Mouse (Mus musculus): ENCODE measurements around the gene Zfp410. TPM values are rescaled to one million over a fixed set of nuclear protein-coding genes. Genes with fewer than 3 reads are reported as not detected.

Gene Zfp410
- polyA plus RNA-seq, 1 experiment, result 15.6 TPM

GRCm38 (mm10) chr12:84382369-84382768 is 65.7 kb downstream of the Zfp410 start:
- Histone ChIP-seq H3K36me3 (ENCODE audit: control insufficient read depth, insufficient read depth, low read length) (no peaks in the 10 kb centered on the region), H3K4me3 (ENCODE audit: control insufficient read depth, low read depth, low read length) (no peak overlapping the region), H3K27me3 (ENCODE audit: control insufficient read depth, insufficient read depth, low read length) (no peaks in the 10 kb centered on the region), H3K4me1 (ENCODE audit: control insufficient read depth, insufficient read depth, low read length) (no peaks in the 10 kb centered on the region), H3K27ac (ENCODE audit: control insufficient read depth, insufficient read depth, low read depth, low read length) (no peak overlapping the region)
- TF ChIP-seq CTCF (IDR thresholded peaks at IDR 0.05; ENCODE audit: control insufficient read depth, insufficient read depth, insufficient replicate concordance, low read depth, low read length), result no peak

GRCm38 (mm10) chr12:84384644-84385081 is 68.0 kb downstream of the Zfp410 start:
- Histone ChIP-seq H3K27me3 (ENCODE audit: control insufficient read depth, insufficient read depth, low read length) (no peaks in the 10 kb centered on the region), H3K27ac (ENCODE audit: control insufficient read depth, insufficient read depth, low read depth, low read length) (no peak overlapping the region), H3K4me1 (ENCODE audit: control insufficient read depth, insufficient read depth, low read length) (no peaks in the 10 kb centered on the region), H3K4me3 (ENCODE audit: control insufficient read depth, low read depth, low read length) (no peak overlapping the region), H3K36me3 (ENCODE audit: control insufficient read depth, insufficient read depth, low read length) (no peaks in the 10 kb centered on the region)
- no peak for TF ChIP-seq POLR2A (IDR thresholded peaks at IDR 0.05; ENCODE audit: control insufficient read depth, low read depth, low read length)
- no peak for TF ChIP-seq CTCF (IDR thresholded peaks at IDR 0.05; ENCODE audit: control insufficient read depth, insufficient read depth, insufficient replicate concordance, low read depth, low read length)

GRCm38 (mm10) chr12:84385408-84385807 is 68.8 kb downstream of the Zfp410 start:
- Histone ChIP-seq H3K27me3 (ENCODE audit: control insufficient read depth, insufficient read depth, low read length) (no peaks in the 10 kb centered on the region), H3K27ac (ENCODE audit: control insufficient read depth, insufficient read depth, low read depth, low read length) (no peak overlapping the region), H3K4me1 (ENCODE audit: control insufficient read depth, insufficient read depth, low read length) (no peaks in the 10 kb centered on the region), H3K36me3 (ENCODE audit: control insufficient read depth, insufficient read depth, low read length) (no peaks in the 10 kb centered on the region), H3K4me3 (ENCODE audit: control insufficient read depth, low read depth, low read length) (no peak overlapping the region)
- TF ChIP-seq POLR2A (IDR thresholded peaks at IDR 0.05; ENCODE audit: control insufficient read depth, low read depth, low read length) (no peak), CTCF (IDR thresholded peaks at IDR 0.05; ENCODE audit: control insufficient read depth, insufficient read depth, insufficient replicate concordance, low read depth, low read length) (no peak)

GRCm38 (mm10) chr12:84388097-84388496 is 71.4 kb downstream of the Zfp410 start:
- TF ChIP-seq POLR2A (IDR thresholded peaks at IDR 0.05; ENCODE audit: control insufficient read depth, low read depth, low read length) (no peak), CTCF (IDR thresholded peaks at IDR 0.05; ENCODE audit: control insufficient read depth, insufficient read depth, insufficient replicate concordance, low read depth, low read length) (no peak)
- Histone ChIP-seq H3K36me3 (ENCODE audit: control insufficient read depth, insufficient read depth, low read length) (no peaks in the 10 kb centered on the region), H3K27ac (ENCODE audit: control insufficient read depth, insufficient read depth, low read depth, low read length) (no peak overlapping the region), H3K27me3 (ENCODE audit: control insufficient read depth, insufficient read depth, low read length) (no peaks in the 10 kb centered on the region), H3K4me1 (ENCODE audit: control insufficient read depth, insufficient read depth, low read length) (no peaks in the 10 kb centered on the region), H3K4me3 (ENCODE audit: control insufficient read depth, low read depth, low read length) (no peak overlapping the region)

GRCm38 (mm10) chr12:84388774-84389400 is 72.2 kb downstream of the Zfp410 start:
- Histone ChIP-seq H3K36me3 (ENCODE audit: control insufficient read depth, insufficient read depth, low read length) (no peaks in the 10 kb centered on the region; the same call in 1 of the 2 replicates), H3K27ac (ENCODE audit: control insufficient read depth, insufficient read depth, low read depth, low read length) (no peak overlapping the region), H3K27me3 (ENCODE audit: control insufficient read depth, insufficient read depth, low read length) (no peaks in the 10 kb centered on the region), H3K4me3 (ENCODE audit: control insufficient read depth, low read depth, low read length) (no peak overlapping the region), H3K4me1 (ENCODE audit: control insufficient read depth, insufficient read depth, low read length) (no peaks in the 10 kb centered on the region)
- TF ChIP-seq POLR2A (IDR thresholded peaks at IDR 0.05; ENCODE audit: control insufficient read depth, low read depth, low read length) (no peak), CTCF (IDR thresholded peaks at IDR 0.05; ENCODE audit: control insufficient read depth, insufficient read depth, insufficient replicate concordance, low read depth, low read length) (no peak)

- Histone ChIP-seq H3K4me1 (ENCODE audit: control insufficient read depth, insufficient read depth, low read length) (no peaks in the 10 kb centered on the region), H3K36me3 (ENCODE audit: control insufficient read depth, insufficient read depth, low read length) (no peaks in the 10 kb centered on the region; the same call in 1 of the 2 replicates), H3K27me3 (ENCODE audit: control insufficient read depth, insufficient read depth, low read length) (no peaks in the 10 kb centered on the region), H3K4me3 (ENCODE audit: control insufficient read depth, low read depth, low read length) (no peak overlapping the region), H3K27ac (ENCODE audit: control insufficient read depth, insufficient read depth, low read depth, low read length) (no peak overlapping the region)
- TF ChIP-seq POLR2A (IDR thresholded peaks at IDR 0.05; ENCODE audit: control insufficient read depth, low read depth, low read length), result no peak
- TF ChIP-seq CTCF (IDR thresholded peaks at IDR 0.05; ENCODE audit: control insufficient read depth, insufficient read depth, insufficient replicate concordance, low read depth, low read length), result no peak
Observed at GRCm38 (mm10) chr12:84390336-84390735, 73.7 kb downstream of the Zfp410 start.

- H3K27ac ChIP-seq (ENCODE audit: control insufficient read depth, insufficient read depth, low read depth, low read length), result no peak overlapping the region
- H3K4me3 ChIP-seq (ENCODE audit: control insufficient read depth, low read depth, low read length), result no peak overlapping the region
- H3K36me3 ChIP-seq (ENCODE audit: control insufficient read depth, insufficient read depth, low read length), result no peaks in the 10 kb centered on the region; the same call in 1 of the 2 replicates
- H3K4me1 ChIP-seq (ENCODE audit: control insufficient read depth, insufficient read depth, low read length), result no peaks in the 10 kb centered on the region
- no peaks in the 10 kb centered on the region for H3K27me3 ChIP-seq (ENCODE audit: control insufficient read depth, insufficient read depth, low read length)
- TF ChIP-seq CTCF (IDR thresholded peaks at IDR 0.05; ENCODE audit: control insufficient read depth, insufficient read depth, insufficient replicate concordance, low read depth, low read length) (no peak), POLR2A (IDR thresholded peaks at IDR 0.05; ENCODE audit: control insufficient read depth, low read depth, low read length) (no peak)
Observed at GRCm38 (mm10) chr12:84392681-84393080, 76.0 kb downstream of the Zfp410 start.

Other genes starting within 250 kb of the Zfp410 start
- gene Acot5, start 247.5 kb upstream of the Zfp410 start, polyA plus RNA-seq (2012; rRNA removed), result not detected in 2 replicates
- 0.41 and 0.47 TPM in 2 replicates for gene Acot6, start 216.2 kb upstream of the Zfp410 start, polyA plus RNA-seq (2012; rRNA removed)
- gene Dnal1, start 202.5 kb upstream of the Zfp410 start, polyA plus RNA-seq (2012; rRNA removed), result 6.5 and 8.2 TPM in 2 replicates
- gene Pnma1, start 168.4 kb upstream of the Zfp410 start, polyA plus RNA-seq (2012; rRNA removed), result 20.5 and 23.3 TPM in 2 replicates
- gene Elmsan1, start 98.0 kb upstream of the Zfp410 start, polyA plus RNA-seq (2012; rRNA removed), result 0.77 and 0.99 TPM in 2 replicates
- 8.6 and 11.9 TPM in 2 replicates for gene Ptgr2, start 31.6 kb upstream of the Zfp410 start, polyA plus RNA-seq (2012; rRNA removed)
- 41.7 and 41.8 TPM in 2 replicates for gene Coq6, start 44.8 kb downstream of the Zfp410 start, polyA plus RNA-seq (2012; rRNA removed)
- gene Fam161b, start 45.0 kb downstream of the Zfp410 start, polyA plus RNA-seq (2012; rRNA removed), result 9.4 TPM in 2 replicates
- gene Entpd5, start 92.2 kb downstream of the Zfp410 start, polyA plus RNA-seq (2012; rRNA removed), result 12.5 and 12.7 TPM in 2 replicates
- 26.9 and 33.0 TPM in 2 replicates for gene Bbof1, start 92.2 kb downstream of the Zfp410 start, polyA plus RNA-seq (2012; rRNA removed)
- 17.8 and 18.3 TPM in 2 replicates for gene Rnf113a2, start 100.3 kb downstream of the Zfp410 start, polyA plus RNA-seq (2012; rRNA removed)
- gene Aldh6a1, start 134.2 kb downstream of the Zfp410 start, polyA plus RNA-seq (2012; rRNA removed), result 11.2 and 13.7 TPM in 2 replicates
- 17.1 and 26.5 TPM in 2 replicates for gene Lin52, start 134.6 kb downstream of the Zfp410 start, polyA plus RNA-seq (2012; rRNA removed)